7 mouse cellular contexts compared by ENCODE assay signal in genomic region chr2:137116025-137116674, GRCm38 (mm10). TPM values are rescaled to one million over a fixed set of nuclear protein-coding genes. Genes with fewer than 3 reads are reported as not detected.
DNase-seq lines count a peak whose midpoint lies in the region; ATAC-seq lines count a peak whose summit lies in the region.

TSS of gene Jag1 (minus strand) at chr2:137116644.

- WGBS in embryonic facial prominence, embryonic 13.5 days, result under 1% methylated on average over 56 of the region's 59 CpGs
- under 1% methylated on average over 54 of the region's 59 CpGs for WGBS in heart, embryonic 16.5 days

- no peak for ATAC-seq in embryonic facial prominence, embryonic 13.5 days (ENCODE audit: insufficient number of reproducible peaks, insufficient read depth, low FRiP score, low TSS enrichment, low read depth)
- no peak for ATAC-seq in heart, embryonic 16.5 days (replicated peaks; ENCODE audit: extremely low read depth, insufficient read depth, low FRiP score)

- no peaks in the 10 kb centered on the region for H3K36me3 ChIP-seq in embryonic facial prominence, embryonic 13.5 days
- H3K36me3 ChIP-seq in heart, embryonic 16.5 days (ENCODE audit: control insufficient read depth, insufficient read depth), result no peaks in the 10 kb centered on the region

- peak within 1 kb of the TSS; percentile 92 for H3K9ac ChIP-seq in embryonic facial prominence, embryonic 13.5 days
- H3K9ac ChIP-seq in heart, embryonic 16.5 days (ENCODE audit: low read length), result peak within 1 kb of the TSS; percentile 96

- peak within 1 kb of the TSS; percentile 87 for H3K4me2 ChIP-seq in embryonic facial prominence, embryonic 13.5 days
- H3K4me2 ChIP-seq in heart, embryonic 16.5 days (ENCODE audit: low read depth, low read length), result peak within 1 kb of the TSS; percentile 98

- peak within 1 kb of the TSS; percentile 75 for H3K4me3 ChIP-seq in embryonic facial prominence, embryonic 13.5 days
- peak within 1 kb of the TSS; percentile 87 for H3K4me3 ChIP-seq in heart, embryonic 16.5 days (ENCODE audit: low read length)

- DNase-seq in A20 (ENCODE audit: low read depth, low spot score) (peak; percentile 67), ES-CJ7 (ENCODE audit: low read depth, low spot score) (peak; percentile 46)
- DNase-seq in kidney, postnatal 14 days, result peak; percentile 61
- peak; percentile 52 for DNase-seq in lung, postnatal 14 days
- peak; percentile 29 to 36 for DNase-seq in right cerebral cortex, adult 2 months (ENCODE audit: low spot score in 2 of 2)

- H3K4me1 ChIP-seq in embryonic facial prominence, embryonic 13.5 days, result peaks cover 26% of the 10 kb centered on the region
- peaks cover 26% of the 10 kb centered on the region for H3K4me1 ChIP-seq in heart, embryonic 16.5 days (ENCODE audit: control insufficient read depth, insufficient read depth, low read length)

- no peaks in the 10 kb centered on the region for H3K27me3 ChIP-seq in embryonic facial prominence, embryonic 13.5 days
- no peaks in the 10 kb centered on the region for H3K27me3 ChIP-seq in heart, embryonic 16.5 days (ENCODE audit: control insufficient read depth, insufficient read depth, low read length)

- H3K27ac ChIP-seq in embryonic facial prominence, embryonic 13.5 days, result peak within 1 kb of the TSS; percentile 99
- H3K27ac ChIP-seq in heart, embryonic 16.5 days (ENCODE audit: low read length), result peak within 1 kb of the TSS; percentile 99

- no peaks in the 10 kb centered on the region for H3K9me3 ChIP-seq in embryonic facial prominence, embryonic 13.5 days
- H3K9me3 ChIP-seq in heart, embryonic 16.5 days (replicated peaks; ENCODE audit: control insufficient read depth, low read length), result no peaks in the 10 kb centered on the region

RNA-seq across cellular contexts. Expression of gene Jag1, which starts in this region (rescaled TPM):
- polyA plus RNA-seq in embryonic facial prominence, embryonic 13.5 days (2015; fragmentation: Nextera tagmentation; extraction: Ambion mirVana), result 27.8 and 32.5 TPM in 2 replicates
- 9.9 and 10.6 TPM in 2 replicates for polyA plus RNA-seq in heart, embryonic 16.5 days (2015; fragmentation: Nextera tagmentation; extraction: Ambion mirVana)
